Mouse (Mus musculus): ENCODE results near the gene Itpr3. TPM values are rescaled to one million over a fixed set of nuclear protein-coding genes. Genes with fewer than 3 reads are reported as not detected.

Gene Itpr3
- total RNA-seq, 2 experiments from 2014 or later = 1.6 to 2.4 TPM

DNA sequence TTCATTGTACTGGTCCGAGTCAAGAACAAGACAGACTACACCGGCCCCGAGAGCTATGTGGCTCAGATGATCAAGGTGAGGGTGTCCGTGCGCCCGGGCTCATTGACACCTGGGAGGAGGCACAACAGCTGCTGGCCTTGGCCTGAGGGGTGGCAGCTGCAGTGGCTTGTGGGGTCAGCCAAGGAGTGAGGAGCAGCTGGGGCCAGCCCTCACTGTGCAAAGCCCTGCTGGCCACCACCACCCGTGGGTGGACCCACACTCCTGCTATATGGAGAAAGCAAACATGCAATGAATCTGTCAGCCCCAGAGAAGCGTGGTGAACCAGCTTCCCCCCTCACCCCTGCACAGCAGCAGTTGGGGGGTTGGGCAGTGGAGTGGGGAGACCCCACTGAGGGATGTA, 62.9 kb downstream of the Itpr3 start:
- no peak for DNase-seq

DNA sequence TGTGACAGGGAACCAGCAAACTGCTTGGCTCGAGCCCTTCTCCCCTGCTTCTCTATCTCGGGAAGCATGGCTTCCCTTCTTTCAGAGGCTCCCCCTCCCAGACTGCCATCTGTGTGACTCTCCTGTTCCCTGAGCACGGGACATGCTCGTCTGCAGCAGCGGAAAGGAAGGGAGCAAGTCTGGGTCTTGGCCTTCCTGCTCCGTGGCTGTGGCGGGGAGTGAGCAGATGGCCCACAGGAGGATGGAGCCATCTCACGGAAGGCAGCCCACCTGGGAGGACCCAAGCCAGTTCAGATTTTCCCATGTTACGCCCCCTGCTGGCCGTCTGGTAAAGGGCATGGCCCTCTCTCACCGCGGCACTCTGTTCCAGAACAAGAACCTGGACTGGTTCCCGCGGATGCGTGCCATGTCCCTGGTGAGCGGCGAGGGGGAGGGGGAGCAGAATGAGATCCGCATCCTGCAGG, 63.5 kb downstream of the Itpr3 start:
- peak; percentile 62 for DNase-seq

DNA sequence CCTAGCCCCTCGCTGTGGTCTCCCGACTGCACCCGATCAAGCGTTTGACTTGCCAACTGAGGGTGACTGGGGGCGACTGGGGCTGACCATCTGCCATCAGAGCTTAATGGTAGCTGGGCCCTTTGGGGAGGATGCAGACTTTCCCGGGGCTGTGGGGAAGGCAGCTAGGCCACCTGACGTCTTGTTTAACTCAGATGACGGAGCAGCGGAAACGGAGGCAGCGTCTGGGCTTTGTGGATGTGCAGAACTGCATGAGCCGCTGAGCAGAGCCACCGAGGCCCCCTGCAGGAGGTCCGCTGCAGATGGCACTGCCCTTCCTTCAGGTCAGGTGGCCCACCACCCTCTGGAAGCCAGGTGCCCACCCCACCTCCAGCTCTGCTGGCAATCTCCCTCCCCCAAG, 64.2 kb downstream of the Itpr3 start:
- no peak for DNase-seq

- DNase-seq = no peak
These were observed 64.7 kb downstream of the Itpr3 start for GRCm38 (mm10) chr17:27121781-27122180.

- DNase-seq = no peak
These were observed 65.6 kb downstream of the Itpr3 start for GRCm38 (mm10) chr17:27122701-27123100.

DNA sequence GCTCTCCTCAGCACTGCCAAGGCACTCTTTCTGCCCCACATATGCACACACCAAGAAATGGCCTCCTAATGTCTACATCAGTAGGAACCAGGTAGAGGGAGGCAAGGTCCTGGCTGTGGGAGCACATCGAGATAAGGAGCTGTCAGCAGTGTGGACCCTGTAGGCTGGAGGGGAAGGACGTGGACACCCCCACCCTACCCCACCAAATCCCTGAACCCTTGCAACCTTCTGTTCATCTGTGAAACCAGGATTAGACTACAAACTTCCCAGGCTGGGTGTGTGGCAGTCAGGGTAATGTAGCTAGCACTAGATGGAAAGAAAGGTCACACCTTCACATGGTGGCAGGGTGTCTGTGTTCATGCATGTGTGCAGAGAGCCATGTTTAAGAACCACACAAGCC, 66.0 kb downstream of the Itpr3 start:
- DNase-seq = no peak

- no peak for DNase-seq
These were observed 66.8 kb downstream of the Itpr3 start for GRCm38 (mm10) chr17:27123813-27124375.

GRCm38 (mm10) chr17:27125185-27125584, 68.1 kb downstream of the Itpr3 start:
- DNase-seq = peak; percentile 51

DNA sequence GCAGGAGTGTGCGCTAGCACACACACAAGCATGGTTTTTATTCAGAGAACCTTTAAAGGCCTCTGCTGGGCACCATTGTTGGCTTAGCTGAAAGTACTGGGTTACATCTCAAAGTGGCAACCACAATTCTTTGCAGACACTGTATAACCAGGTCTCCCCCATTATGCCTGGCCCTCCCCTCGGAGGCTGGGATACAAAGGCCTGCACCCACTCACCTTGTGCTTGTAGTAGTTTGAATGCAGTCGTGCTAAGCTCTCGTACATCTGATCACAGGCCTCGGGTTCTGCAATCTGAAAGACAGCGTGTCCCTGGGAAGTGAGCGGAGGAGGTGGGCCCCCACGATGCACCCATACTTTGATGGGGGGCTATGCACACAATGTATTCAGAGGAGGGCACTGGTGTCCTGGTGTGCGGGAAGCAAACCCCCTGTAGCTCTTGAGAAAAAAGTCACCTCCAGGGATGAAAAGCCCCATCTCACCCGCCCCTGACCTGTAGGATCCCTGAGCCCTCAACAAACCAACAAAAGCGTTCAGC, 68.6 kb downstream of the Itpr3 start:
- DNase-seq = no peak

DNA sequence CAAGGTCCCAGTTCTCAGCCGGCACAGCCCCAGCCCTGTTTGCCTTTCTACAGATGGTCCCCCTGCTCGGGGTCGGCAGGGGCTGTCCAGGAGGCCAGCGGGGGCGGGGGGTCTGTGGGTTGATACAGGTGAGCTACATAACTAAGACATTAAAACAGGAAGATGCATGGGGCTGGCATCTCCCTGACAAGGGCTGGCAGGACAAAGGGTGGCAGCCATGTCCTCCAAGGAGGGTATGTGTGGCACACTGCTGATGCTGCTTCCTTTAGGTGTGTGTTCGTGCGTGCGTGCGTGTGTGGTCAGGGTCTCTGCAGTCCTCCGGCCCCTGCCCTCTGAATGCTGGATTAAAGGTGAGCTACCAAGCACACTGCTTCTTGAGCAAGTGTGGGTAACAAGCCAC, 69.9 kb downstream of the Itpr3 start:
- DNase-seq = no peak

- DNase-seq = no peak
These were observed 71.1 kb downstream of the Itpr3 start for GRCm38 (mm10) chr17:27128189-27128588.

DNA sequence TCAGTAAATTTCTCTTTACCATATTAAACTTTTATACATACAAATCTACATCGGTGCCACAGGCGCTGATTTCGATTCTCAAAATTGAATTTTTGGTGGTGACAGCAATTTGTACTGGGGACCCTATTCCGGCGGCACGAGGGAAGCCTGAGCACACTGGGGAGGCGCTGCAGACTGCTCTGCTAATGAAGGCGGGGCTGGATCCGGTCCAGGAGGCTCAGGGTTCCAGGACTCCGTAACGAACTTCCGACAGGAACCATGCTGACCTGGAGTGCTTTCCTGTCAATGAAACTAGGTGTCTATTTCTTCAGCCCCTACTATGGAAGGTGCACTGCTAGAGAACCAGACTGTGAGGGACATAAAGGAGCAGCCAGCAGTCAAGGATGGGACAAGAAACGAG, 72.2 kb downstream of the Itpr3 start:
- no peak for DNase-seq

- DNase-seq = no peak
These were observed 72.7 kb downstream of the Itpr3 start for GRCm38 (mm10) chr17:27129819-27130218.

DNA sequence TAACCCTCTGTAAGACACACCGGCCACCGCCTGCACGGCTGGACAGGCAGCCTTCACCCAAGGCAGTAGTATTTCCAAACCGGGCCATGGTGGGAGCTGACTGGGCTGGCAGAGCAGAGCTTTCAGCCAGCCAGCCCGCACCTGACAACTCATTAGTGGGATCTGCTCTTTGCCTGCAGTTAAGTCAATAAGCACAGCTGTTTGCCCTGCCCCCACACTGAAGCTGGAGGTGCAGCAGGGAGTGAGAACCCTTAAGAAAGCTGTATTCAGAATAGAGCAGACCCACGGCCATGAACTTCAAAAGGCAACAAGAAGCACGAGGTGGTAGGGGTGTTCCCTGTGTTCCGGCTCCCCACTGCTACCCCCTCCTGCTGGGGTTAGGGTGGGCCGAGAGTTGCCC, 73.1 kb downstream of the Itpr3 start:
- DNase-seq = no peak

- DNase-seq = no peak
These were observed 74.1 kb downstream of the Itpr3 start for GRCm38 (mm10) chr17:27131240-27131665.

DNA sequence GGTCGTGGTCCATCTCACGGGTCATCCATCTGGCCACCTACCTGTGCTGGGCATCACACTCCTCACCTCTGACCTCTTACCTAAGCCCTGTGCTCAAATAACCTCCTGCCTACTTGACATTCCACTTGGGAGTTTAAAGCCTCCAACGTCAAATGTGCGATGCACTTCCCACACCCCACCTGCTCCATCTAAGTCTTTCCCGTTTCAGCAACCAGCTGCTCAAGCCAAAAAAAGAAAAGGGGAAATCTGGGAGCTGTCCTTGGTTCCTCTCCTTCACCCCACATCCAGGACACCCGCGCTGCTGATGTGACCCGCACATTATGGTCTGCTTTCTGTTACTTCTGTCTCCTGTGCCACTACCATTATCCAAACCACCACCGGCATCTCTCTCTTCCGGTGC, 75.1 kb downstream of the Itpr3 start:
- no peak for DNase-seq

DNA sequence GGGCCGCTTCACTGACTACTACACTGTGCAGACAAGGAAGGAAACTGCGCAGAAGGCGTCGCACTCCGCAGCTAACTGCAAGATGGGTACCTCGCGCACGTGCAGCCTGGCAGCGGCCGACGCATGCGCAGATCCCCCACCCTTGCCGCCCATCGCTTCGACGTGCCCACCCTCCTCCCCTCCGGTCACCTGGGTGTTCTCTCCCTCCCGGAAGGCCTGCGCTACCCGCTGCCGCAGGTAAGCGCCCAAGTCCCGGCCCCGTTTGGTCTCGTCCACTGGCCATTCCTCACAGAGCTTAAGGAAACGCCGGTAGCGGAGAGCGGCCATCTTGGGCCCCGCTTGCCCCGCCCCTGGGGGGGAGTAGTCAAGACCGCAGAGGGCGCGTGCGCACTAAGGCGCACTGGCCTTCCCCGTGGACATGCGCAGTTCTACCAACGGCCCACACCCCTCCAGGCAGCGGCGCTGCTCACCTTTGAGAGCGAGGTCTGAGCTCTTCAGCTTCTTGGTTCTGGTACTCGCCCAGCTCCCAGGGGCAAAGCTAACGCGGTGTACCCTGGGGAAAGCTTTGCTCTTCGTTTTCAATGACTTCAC, 76.5 kb downstream of the Itpr3 start, which contains the start of gene Uqcc2:
Gene Uqcc2 (minus strand): TSS at position 366 of the 591 bp plus-strand sequence.
- peak; percentile 97 for DNase-seq

DNA sequence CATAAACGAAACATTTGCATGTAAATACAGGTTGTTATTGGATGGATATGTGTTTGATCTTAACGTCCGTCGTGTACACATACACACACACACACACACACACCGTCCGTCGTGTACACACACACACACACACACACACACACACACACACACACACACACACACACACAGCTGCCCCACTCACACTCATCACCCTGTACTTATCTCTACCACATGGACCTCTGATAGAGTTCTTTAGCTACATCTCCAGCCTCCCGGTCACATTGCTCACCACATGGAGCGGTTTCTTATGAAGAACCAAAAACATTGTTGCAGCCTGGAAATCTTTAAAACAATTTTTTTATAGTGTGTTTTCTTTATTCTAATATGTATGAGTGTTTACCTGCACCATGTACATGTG, 77.1 kb downstream of the Itpr3 start:
- DNase-seq = no peak

- no peak for DNase-seq
These were observed 77.6 kb downstream of the Itpr3 start for GRCm38 (mm10) chr17:27134715-27135114.

DNA sequence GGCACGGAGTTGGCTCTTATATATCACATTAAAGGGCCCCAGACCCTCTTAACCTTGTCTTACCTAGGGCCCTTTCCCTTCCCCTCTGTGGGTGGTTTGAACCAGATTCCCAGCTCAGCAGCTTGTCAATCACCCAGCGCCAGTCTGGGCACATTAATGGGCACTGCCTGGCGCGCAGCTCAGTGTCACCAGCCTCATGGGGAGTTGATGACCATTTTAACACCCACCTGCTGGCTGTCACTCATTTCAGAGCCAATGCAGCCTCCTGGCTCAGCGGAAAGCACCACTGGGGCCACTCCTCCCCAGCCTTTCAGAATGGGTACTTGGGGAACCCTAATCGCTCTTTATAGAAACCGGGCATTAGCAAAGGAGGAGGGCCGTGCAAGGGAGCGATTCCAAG, 81.3 kb downstream of the Itpr3 start:
- peak; percentile 82 for DNase-seq

- no peak for DNase-seq
These were observed 82.2 kb downstream of the Itpr3 start for GRCm38 (mm10) chr17:27139304-27139703.

GRCm38 (mm10) chr17:27140262-27140661, 83.2 kb downstream of the Itpr3 start:
- no peak for DNase-seq

GRCm38 (mm10) chr17:27141971-27142450, 84.9 kb downstream of the Itpr3 start:
- DNase-seq = peak; percentile 77

GRCm38 (mm10) chr17:27144152-27144551, 87.0 kb downstream of the Itpr3 start:
- DNase-seq = no peak

Data from gastrocnemius, postnatal 25 days (tissue).